Mouse (Mus musculus) liver, adult 2 months (tissue): ENCODE measurements around the gene Fuk.

ENCODE experiments used
- CTCF ChIP-seq: fragments of 200-500 bp; IDR thresholded peaks from 2 replicates; pipeline ENCODE4 v1.5.1; 2011; ENCODE audit warnings: low read depth, low read length, control low read depth
- POLR2A ChIP-seq: fragments of 200-500 bp; IDR thresholded peaks from 2 replicates; pipeline ENCODE4 v1.6.1; 2011; ENCODE audit warnings: low read length, control low read depth; ENCODE audit not compliant: insufficient read depth; ENCODE audit errors: extremely low read depth

DNA sequence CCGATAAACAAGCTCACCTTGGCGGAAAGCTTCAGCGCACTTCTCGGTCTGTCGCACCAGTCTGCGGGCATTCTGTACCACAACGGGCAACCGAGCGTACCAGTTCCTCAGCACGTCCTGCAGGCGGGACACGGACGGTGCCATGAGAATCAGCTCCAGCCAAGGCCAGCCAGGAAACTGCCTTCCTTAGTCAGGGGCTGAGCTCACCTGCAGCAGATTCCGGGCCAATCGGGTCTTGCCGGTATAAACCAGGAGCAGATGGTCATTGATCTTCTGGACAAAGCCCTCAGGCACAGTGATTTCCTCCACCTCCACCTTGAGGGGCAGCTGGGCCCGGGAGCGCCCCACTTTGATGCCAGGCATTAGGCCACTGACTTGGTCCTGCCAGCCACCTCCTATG, 18.5 kb downstream of the Fuk start:
- TF ChIP-seq POLR2A: no peak
- no peak for TF ChIP-seq CTCF
